Mouse (Mus musculus) midbrain, embryonic 11.5 days (tissue): ENCODE data around the gene Nudt5. TPM values are rescaled to one million over a fixed set of nuclear protein-coding genes. Genes with fewer than 3 reads are reported as not detected.
A peak's percentile ranks its signal among the peaks of the same experiment; 100 is the strongest.
"Not testable (repeated sequence)": the region's sequence is repeated elsewhere in the genome, so short reads cannot be mapped to it uniquely, and the experiment has no call there.

Experiments
- ATAC-seq: fragments of 200-750 bp; cut with Nextera tagmentation; 2 replicates; pipeline ENCODE4 v1.8.0; 2017; ENCODE audit warnings: moderate TSS enrichment, moderate library complexity; ENCODE audit not compliant: low FRiP score
- DNase-seq: peaks from one replicate; pipeline ENCODE4 v3.0.0; 2015; ENCODE audit warnings: low spot score; ENCODE audit errors: missing footprints
- H3K27ac ChIP-seq: fragments of 300-500 bp; sonication (generic); 2 replicates; pipeline ENCODE4 v1.5.1; 2014; ENCODE audit warnings: low read depth, low read length
- H3K27me3 ChIP-seq: fragments of 300-500 bp; sonication (generic); 2 replicates; pipeline ENCODE4 v1.6.1; 2014; ENCODE audit warnings: mild to moderate bottlenecking, low read length, moderate library complexity, mixed read lengths; ENCODE audit not compliant: control insufficient read depth, insufficient read depth
- H3K36me3 ChIP-seq: fragments of 300-500 bp; sonication (generic); 2 replicates; pipeline ENCODE4 v1.6.1; 2014; ENCODE audit warnings: mild to moderate bottlenecking, low read length, moderate library complexity, mixed read lengths; ENCODE audit not compliant: control insufficient read depth, insufficient read depth
- H3K4me1 ChIP-seq: fragments of 300-500 bp; sonication (generic); 2 replicates; pipeline ENCODE4 v1.6.1; 2014; ENCODE audit warnings: low read length; ENCODE audit not compliant: control insufficient read depth, insufficient read depth
- H3K4me2 ChIP-seq: fragments of 300-500 bp; sonication (generic); 2 replicates; pipeline ENCODE4 v1.6.1; 2014; ENCODE audit warnings: mild to moderate bottlenecking, moderate library complexity
- H3K4me3 ChIP-seq: fragments of 300-500 bp; sonication (generic); 2 replicates; pipeline ENCODE4 v1.5.1; 2014; ENCODE audit warnings: low read depth, low read length
- H3K9ac ChIP-seq: fragments of 300-500 bp; sonication (generic); 2 replicates; pipeline ENCODE4 v1.6.1; 2014; ENCODE audit warnings: low read length
- H3K9me3 ChIP-seq: fragments of 300-500 bp; sonication (generic); 2 replicates; pipeline ENCODE4 v1.6.1; 2016; ENCODE audit warnings: low read length; ENCODE audit not compliant: control insufficient read depth
- WGBS: fragments of 180-500 bp; shearing (Covaris S2); extraction: QIAGEN DNeasy Blood & Tissue Kit; methylation state at CpG from one replicate; pipeline ENCODE4 v1.1.7; 2014; 5-methylcytosine and 5-hydroxymethylcytosine counted together
- polyA plus RNA-seq: library from polyadenylated mRNA; unstranded; fragments of >200 nt; fragmentation: Nextera tagmentation; extraction: Ambion mirVana; gene quantifications from 2 replicates; pipeline ENCODE4 v1.2.1, GENCODE M21; 2014

Nudt5 gene
- 89.7 and 95.4 TPM in 2 replicates for polyA plus RNA-seq

DNA sequence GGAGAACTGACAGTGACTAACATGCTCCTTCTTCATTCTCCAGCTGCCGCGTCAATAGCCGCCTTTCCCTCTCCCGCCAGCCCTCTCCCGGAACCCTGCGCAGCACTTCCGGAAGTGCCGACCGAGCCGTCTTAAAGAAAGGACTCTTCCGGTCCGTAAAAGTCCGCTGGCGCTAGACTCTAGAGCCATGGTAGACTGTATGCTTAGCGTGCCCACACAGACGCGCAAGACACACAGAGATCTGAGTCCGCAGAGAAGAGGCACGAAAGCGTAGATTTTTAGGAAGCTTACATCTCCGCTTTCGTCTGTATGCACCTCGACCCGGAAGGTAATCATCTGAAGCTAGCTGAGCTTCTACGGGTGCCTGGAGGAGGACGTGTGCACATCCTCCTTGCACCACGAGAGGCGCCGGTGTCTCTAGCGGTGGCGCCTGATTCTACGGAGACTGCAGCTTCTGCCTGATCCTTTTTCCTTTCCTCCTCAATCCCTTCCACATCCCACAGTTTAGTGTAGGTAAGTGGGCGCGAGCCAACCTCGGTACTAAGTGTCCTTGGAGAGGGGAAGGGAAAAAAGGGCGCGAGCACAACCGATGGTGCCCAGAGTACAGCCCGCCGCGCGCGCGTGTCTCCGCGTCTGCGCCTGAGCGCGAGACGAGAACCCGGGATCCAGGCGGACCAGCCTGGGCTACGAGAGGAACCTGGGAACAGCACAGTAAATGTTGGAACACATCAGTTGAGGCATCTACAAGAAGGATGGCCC lies at the start of gene Nudt5, which contains the start of gene Cdc123:
Gene Nudt5, plus strand, starts transcription at position 147 of the 759 bp plus-strand sequence.
Gene Cdc123, minus strand, starts transcription at position 292 of the 759 bp plus-strand sequence.
- Histone ChIP-seq H3K27me3 (no peaks in the 10 kb centered on the region), H3K27ac (peak within 1 kb of the TSS; percentile 79), H3K4me2 (peak within 1 kb of the TSS; percentile 47), H3K9ac (peak within 1 kb of the TSS; percentile 90), H3K36me3 (peaks cover 7% of the 10 kb centered on the region), H3K4me3 (peak within 1 kb of the TSS; percentile 57), H3K9me3 (peaks cover under 1% of the 10 kb centered on the region; the same call in 1 of the 2 replicates), H3K4me1 (peaks cover 11% of the 10 kb centered on the region)
- DNase-seq (peak; percentile 100), ATAC-seq (peak; percentile 96)
- WGBS = under 1% methylated on average over 53 of the region's 53 CpGs

DNA sequence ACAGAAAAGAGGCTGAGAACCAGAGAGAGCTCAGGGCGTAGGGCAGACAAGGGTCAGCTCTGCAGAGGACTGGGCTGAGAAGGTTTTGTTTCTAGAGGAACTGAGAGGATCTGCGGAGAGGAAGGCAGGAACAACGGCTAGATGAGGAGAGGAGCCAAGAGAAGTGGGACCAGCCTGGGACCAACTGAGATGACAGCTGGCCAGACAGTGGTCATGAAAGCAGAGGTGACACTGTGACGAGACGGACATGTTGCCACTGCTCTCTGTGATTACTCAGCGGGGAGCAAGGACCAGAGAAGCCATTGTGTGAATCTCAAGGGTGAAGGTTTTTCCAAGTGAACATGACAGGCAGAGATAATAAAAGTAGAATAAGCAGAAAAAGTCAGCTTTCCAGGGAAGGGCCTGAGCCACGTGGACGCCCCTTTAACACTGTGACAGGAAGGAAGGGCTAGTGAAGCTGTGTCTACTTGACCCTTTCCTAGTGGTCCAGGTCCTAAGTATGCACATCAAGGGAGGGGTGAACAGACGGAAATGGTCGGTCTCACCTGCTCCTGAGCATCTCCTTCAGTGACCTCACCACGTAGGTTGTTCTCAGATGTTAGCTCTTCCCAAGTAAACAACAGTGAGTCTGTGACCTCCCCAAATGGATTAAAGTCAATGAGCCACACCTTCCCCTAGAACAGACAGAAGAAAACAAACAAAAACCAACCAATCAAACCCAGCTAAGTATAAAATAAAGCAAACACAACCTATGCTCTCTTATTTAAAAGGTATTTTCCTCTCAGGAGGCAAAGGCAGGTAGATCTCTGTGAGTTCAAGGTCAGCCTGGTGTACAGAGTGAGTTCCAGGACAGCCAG lies 46.8 kb upstream of the Nudt5 start:
- Histone ChIP-seq H3K4me2 (no peak overlapping the region), H3K27ac (no peak overlapping the region), H3K4me1 (no peaks in the 10 kb centered on the region), H3K9ac (no peak overlapping the region), H3K4me3 (no peak overlapping the region), H3K36me3 (peaks cover 24% of the 10 kb centered on the region), H3K9me3 (no peaks in the 10 kb centered on the region), H3K27me3 (no peaks in the 10 kb centered on the region)
- WGBS = 94% methylated on average over 11 of the region's 11 CpGs
- no peak for DNase-seq
- no peak for ATAC-seq

DNA sequence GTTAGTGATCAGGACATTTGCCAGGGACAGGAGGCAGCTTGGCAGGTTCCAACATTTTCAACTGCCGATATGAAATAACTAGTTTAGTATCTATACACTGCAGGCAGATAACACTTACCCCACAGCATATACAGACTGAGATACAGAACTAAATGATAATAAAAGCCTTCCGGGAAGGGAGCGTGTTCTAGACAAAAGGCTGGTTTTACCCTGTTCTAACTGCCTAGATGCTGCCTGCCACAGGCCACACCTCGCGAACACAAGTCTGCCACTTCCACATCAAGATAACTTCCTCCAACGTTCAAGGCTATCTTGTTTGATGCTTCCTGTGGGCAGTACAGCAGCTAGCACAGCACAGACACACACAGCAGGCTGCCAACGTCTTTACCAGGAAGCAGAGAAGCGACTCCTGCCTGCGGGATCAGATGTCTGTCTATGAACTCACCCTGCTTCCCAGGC lies 43.6 kb upstream of the Nudt5 start:
- H3K36me3 ChIP-seq = peaks cover 10% of the 10 kb centered on the region
- ATAC-seq = no peak
- whole genome bisulfite sequencing = 87% methylated on average over 9 of the region's 9 CpGs

DNA sequence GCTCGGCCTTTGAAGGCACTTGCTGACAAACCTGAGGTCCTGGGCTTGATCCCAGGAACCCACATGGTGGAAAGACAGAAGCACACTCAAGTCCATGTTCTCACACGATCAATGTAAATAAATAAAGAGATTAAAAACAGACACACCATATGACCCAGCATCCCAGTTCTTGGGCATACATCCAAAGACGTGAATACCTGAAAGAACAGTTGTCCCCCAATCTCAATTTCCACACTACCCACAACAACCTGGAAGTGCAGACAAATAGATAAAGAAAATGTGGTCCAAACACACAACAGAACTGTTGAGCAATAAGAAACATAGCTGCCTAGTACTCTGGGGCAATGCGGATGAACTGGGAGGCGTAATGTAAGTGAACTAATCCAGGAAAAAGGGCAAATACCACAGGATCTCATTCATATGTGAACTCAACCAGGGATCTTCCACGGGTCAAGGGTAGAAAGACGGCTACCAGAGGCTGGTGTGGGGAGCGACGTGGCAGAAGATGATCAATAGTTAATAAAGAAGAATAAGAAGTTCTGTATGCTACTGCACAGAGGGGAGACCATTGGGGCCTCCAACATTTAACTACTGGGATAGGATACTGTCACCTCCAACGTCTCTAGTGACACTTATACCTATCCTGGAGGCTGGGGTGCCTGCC lies 42.8 kb upstream of the Nudt5 start:
- no peak overlapping the region for H3K9ac ChIP-seq
- DNase-seq (no peak), ATAC-seq (no peak)
- H3K27me3 ChIP-seq = no peaks in the 10 kb centered on the region
- no peak overlapping the region for H3K4me3 ChIP-seq
- no peak overlapping the region for H3K4me2 ChIP-seq
- H3K9me3 ChIP-seq = no peaks in the 10 kb centered on the region
- no peak overlapping the region for H3K27ac ChIP-seq
- H3K4me1 ChIP-seq = no peaks in the 10 kb centered on the region
- 94% methylated on average over 10 of the region's 10 CpGs for WGBS
- peaks cover 10% of the 10 kb centered on the region for H3K36me3 ChIP-seq

More for the DNA sequence above, 43.6 kb upstream of the Nudt5 start:
- H3K9me3 ChIP-seq = no peaks in the 10 kb centered on the region
- DNase-seq = no peak
- no peak overlapping the region for H3K9ac ChIP-seq
- no peaks in the 10 kb centered on the region for H3K27me3 ChIP-seq
- no peak overlapping the region for H3K4me2 ChIP-seq
- H3K27ac ChIP-seq = no peak overlapping the region
- no peak overlapping the region for H3K4me3 ChIP-seq
- no peaks in the 10 kb centered on the region for H3K4me1 ChIP-seq

DNA sequence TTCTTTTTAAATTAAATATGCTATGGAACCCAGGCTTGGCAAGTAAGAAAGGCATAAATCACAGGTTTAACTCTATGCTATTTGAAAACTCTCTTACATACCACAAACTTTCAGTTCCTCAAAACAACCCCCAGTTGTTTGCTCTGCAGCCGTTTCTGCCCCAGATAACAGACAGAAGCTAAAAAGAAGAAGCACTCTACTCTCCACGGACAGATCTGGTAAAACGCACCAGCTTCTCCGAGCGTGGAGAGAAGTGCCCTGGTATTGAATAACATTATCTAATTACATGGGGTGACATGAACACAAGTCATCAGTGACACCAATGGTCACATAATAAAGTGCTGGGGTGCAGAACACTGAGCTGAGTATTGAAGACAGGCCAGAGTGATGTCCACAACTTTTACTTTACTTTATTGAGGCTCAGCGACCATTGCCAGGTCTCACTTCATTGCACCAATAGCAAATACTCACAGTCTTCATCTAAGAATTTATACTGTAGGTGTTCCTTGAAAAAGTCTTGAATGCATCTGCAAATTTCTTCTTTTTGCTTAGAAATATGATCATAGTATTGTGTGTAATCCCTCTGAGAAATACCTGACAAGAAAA lies 40.3 kb upstream of the Nudt5 start:
- DNase-seq (no peak), ATAC-seq (no peak)
- Histone ChIP-seq H3K4me3 (no peak overlapping the region), H3K36me3 (peaks cover 7% of the 10 kb centered on the region), H3K9me3 (no peaks in the 10 kb centered on the region), H3K27me3 (no peaks in the 10 kb centered on the region), H3K4me2 (no peak overlapping the region), H3K4me1 (no peaks in the 10 kb centered on the region), H3K9ac (no peak overlapping the region), H3K27ac (no peak overlapping the region)
- WGBS = 94% methylated on average over 6 of the region's 6 CpGs

DNA sequence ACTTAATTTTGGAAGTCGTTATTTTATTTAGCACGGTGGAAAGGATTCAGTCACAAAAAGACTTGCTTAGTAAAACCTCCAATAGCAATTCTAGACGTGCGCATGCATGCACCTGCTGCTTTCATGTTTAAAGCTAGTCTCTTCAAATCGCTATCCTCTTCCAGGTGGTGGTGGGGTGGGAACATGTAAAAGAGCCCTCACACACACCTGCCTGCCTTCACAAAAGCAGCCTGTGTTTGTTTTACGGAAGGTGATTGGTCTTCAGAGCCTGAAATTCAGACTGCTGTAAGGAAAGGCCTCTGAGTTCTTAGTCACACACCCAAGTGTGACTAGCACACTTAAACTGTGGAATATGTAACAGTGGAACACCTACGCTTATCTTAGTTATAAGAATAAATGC lies 39.6 kb upstream of the Nudt5 start:
- ATAC-seq (no peak), DNase-seq (no peak)
- Histone ChIP-seq H3K4me3 (no peak overlapping the region), H3K27me3 (no peaks in the 10 kb centered on the region), H3K4me2 (no peak overlapping the region), H3K27ac (no peak overlapping the region), H3K9ac (no peak overlapping the region), H3K9me3 (no peaks in the 10 kb centered on the region), H3K36me3 (peaks cover 7% of the 10 kb centered on the region), H3K4me1 (no peaks in the 10 kb centered on the region)
- 97% methylated on average over 7 of the region's 7 CpGs for WGBS

DNA sequence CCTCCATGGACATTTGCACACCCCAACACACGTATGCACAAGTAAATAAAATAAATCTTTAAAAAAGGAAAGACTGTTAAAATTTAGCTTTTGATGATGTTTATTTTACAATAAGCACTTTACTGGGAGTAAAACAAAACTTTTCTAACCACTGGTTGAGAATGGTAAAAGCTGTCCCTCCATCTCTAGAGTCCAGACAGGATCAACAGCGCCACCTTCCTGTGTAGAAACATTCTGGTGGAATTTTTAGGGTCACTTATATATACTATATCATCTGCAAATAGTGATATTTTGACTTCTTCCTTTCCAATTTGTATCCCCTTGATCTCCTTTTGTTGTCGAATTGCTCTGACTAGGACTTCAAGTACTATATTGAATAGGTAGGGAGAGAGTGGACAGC lies 38.6 kb upstream of the Nudt5 start:
- ATAC-seq, H3K27me3 ChIP-seq, H3K36me3 ChIP-seq, H3K9me3 ChIP-seq, H3K4me2 ChIP-seq, H3K4me1 ChIP-seq, H3K9ac ChIP-seq, DNase-seq, H3K27ac ChIP-seq, H3K4me3 ChIP-seq: not testable (repeated sequence)
- 90% methylated on average over 3 of the region's 3 CpGs for WGBS

DNA sequence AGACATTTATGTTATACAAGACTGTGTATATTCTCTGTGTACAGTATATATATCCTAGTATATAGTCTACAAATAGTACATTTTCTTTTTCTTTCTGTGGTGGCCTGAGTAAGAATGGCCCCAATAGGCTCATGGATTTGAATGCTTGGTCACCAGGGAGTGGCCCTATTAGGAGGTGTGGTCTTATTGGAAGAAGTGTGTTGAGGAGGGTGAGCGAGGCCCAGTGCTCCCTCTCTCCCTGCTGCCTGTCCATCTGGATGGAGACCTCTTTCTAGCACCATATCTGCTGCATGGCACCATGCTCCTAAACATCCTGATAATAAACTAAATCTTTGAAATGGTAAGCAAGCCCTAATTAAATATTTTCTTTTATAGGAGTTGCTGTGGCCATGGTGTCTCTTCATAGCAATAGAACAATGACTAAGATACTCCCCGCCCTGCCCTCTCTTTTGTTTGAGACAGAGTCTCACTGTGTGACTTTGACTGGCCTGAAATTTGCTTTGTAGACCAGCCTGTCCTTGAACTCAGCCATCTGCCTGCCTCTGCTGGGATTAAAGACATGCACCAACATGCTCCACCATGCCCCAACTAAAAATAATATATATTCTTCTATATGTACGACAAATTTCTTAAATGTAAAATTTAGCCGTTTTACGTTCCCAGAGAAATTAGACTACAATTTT lies 34.6 kb upstream of the Nudt5 start:
- Histone ChIP-seq H3K27ac (no peak overlapping the region), H3K4me3 (no peak overlapping the region), H3K4me1 (no peaks in the 10 kb centered on the region), H3K9me3 (no peaks in the 10 kb centered on the region), H3K4me2 (no peak overlapping the region), H3K9ac (no peak overlapping the region), H3K27me3 (no peaks in the 10 kb centered on the region), H3K36me3 (peaks cover 4% of the 10 kb centered on the region)
- ATAC-seq (no peak), DNase-seq (no peak)
- 92% methylated on average over 5 of the region's 5 CpGs for WGBS
